Mouse (Mus musculus): ENCODE measurements around the gene Hip1. TPM values are rescaled to one million over a fixed set of nuclear protein-coding genes. Genes with fewer than 3 reads are reported as not detected.

The Hip1 gene
- total and polyA plus RNA-seq, 3 experiments, result 0.23 to 0.75 TPM; not detected in 1

- H3K9me3 ChIP-seq (replicated peaks; ENCODE audit: insufficient read depth, low read length), result no peaks in the 10 kb centered on the region
- no peaks in the 10 kb centered on the region for H3K36me3 ChIP-seq (ENCODE audit: control insufficient read depth in 1 of 2, insufficient read depth in 2 of 2, low read length in 2 of 2)
- H3K27ac ChIP-seq (ENCODE audit: control insufficient read depth, low read depth, low read length), result no peak overlapping the region
- no peaks in the 10 kb centered on the region for H3K79me2 ChIP-seq (ENCODE audit: control insufficient read depth, insufficient read depth, low read length, poor library complexity)
- no peaks in the 10 kb centered on the region for H3K27me3 ChIP-seq (ENCODE audit: control insufficient read depth in 1 of 2, insufficient read depth in 2 of 2, low read length in 2 of 2)
- no peak overlapping the region for H3K4me3 ChIP-seq (ENCODE audit: control insufficient read depth in 1 of 2, insufficient read depth in 1 of 2, low read depth in 2 of 2, low read length in 2 of 2)
- H3K9ac ChIP-seq (ENCODE audit: control insufficient read depth, low read depth, low read length, poor library complexity, severe bottlenecking), result no peak overlapping the region
- no peak for DNase-seq (ENCODE audit: low read depth, low spot score)
- no peak for TF ChIP-seq ELF1 (IDR thresholded peaks at IDR 0.05; ENCODE audit: low read depth, low read length)
- no peak for TF ChIP-seq NELFE (IDR thresholded peaks at IDR 0.05; ENCODE audit: low read depth, low read length)
- H3K4me1 ChIP-seq (ENCODE audit: control insufficient read depth in 1 of 2, insufficient read depth in 2 of 2, low read length in 2 of 2), result no peaks in the 10 kb centered on the region
These were observed 81.5 kb downstream of the Hip1 start for GRCm38 (mm10) chr5:135463380-135463779.

GRCm38 (mm10) chr5:135460833-135461173 is 84.1 kb downstream of the Hip1 start:
- TF ChIP-seq MAZ (IDR thresholded peaks at IDR 0.05; ENCODE audit: low read depth, low read length) (no peak), EP300 (IDR thresholded peaks at IDR 0.05; ENCODE audit: low read depth in 1 of 2, low read length in 2 of 2) (no peak), NRF1 (IDR thresholded peaks at IDR 0.05; ENCODE audit: insufficient read depth, low read depth, low read length, poor library complexity, severe bottlenecking) (no peak), POLR2AphosphoS5 (IDR thresholded peaks at IDR 0.05; ENCODE audit: borderline replicate concordance, low read depth, low read length) (no peak), ZMIZ1 (IDR thresholded peaks at IDR 0.05; ENCODE audit: low read depth, low read length) (no peak), CTCF (IDR thresholded peaks at IDR 0.05 in 2 of 3, conservative IDR thresholded peaks at IDR 0.05 in 1 of 3; ENCODE audit: control insufficient read depth in 1 of 3, insufficient read depth in 1 of 3, low read depth in 2 of 3, low read length in 3 of 3, poor library complexity in 1 of 3, severe bottlenecking in 1 of 3) (no peak)
- Histone ChIP-seq H3K36me3 (ENCODE audit: control insufficient read depth in 1 of 2, insufficient read depth in 2 of 2, low read length in 2 of 2) (no peaks in the 10 kb centered on the region), H3K9ac (ENCODE audit: control insufficient read depth, low read depth, low read length, poor library complexity, severe bottlenecking) (no peak overlapping the region), H3K27ac (ENCODE audit: control insufficient read depth, low read depth, low read length) (no peak overlapping the region), H3K4me3 (ENCODE audit: control insufficient read depth in 1 of 2, insufficient read depth in 1 of 2, low read depth in 2 of 2, low read length in 2 of 2) (no peak overlapping the region), H3K9me3 (replicated peaks; ENCODE audit: insufficient read depth, low read length) (no peaks in the 10 kb centered on the region), H3K79me2 (ENCODE audit: control insufficient read depth, insufficient read depth, low read length, poor library complexity) (no peaks in the 10 kb centered on the region), H3K27me3 (ENCODE audit: control insufficient read depth in 1 of 2, insufficient read depth in 2 of 2, low read length in 2 of 2) (no peaks in the 10 kb centered on the region), H3K4me1 (ENCODE audit: control insufficient read depth in 1 of 2, insufficient read depth in 2 of 2, low read length in 2 of 2) (no peaks in the 10 kb centered on the region)
- no peak for DNase-seq (ENCODE audit: low read depth, low spot score)

GRCm38 (mm10) chr5:135460152-135460832 is 84.6 kb downstream of the Hip1 start:
- no peaks in the 10 kb centered on the region for H3K27me3 ChIP-seq (ENCODE audit: control insufficient read depth in 1 of 2, insufficient read depth in 2 of 2, low read length in 2 of 2)
- TF ChIP-seq ETS1 (IDR thresholded peaks at IDR 0.05; ENCODE audit: low read depth, low read length) (no peak), RAD21 (IDR thresholded peaks at IDR 0.05; ENCODE audit: low read depth, low read length) (no peak), BHLHE40 (IDR thresholded peaks at IDR 0.05; ENCODE audit: borderline replicate concordance, low read depth, low read length) (no peak), UBTF (IDR thresholded peaks at IDR 0.05; ENCODE audit: borderline replicate concordance, insufficient read depth, low read depth, low read length) (no peak), USF1 (IDR thresholded peaks at IDR 0.05; ENCODE audit: low read depth, low read length) (no peak), TAL1 (IDR thresholded peaks at IDR 0.05; ENCODE audit: low read length) (no peak), MYC (IDR thresholded peaks at IDR 0.05; ENCODE audit: low read depth, low read length) (no peak), USF2 (IDR thresholded peaks at IDR 0.05; ENCODE audit: borderline replicate concordance in 1 of 2, insufficient read depth in 1 of 2, low read depth in 1 of 2, low read length in 2 of 2) (no peak), CHD2 (IDR thresholded peaks at IDR 0.05; ENCODE audit: low read length) (no peak), HCFC1 (IDR thresholded peaks at IDR 0.05; ENCODE audit: low read depth, low read length) (no peak), GATA1 (IDR thresholded peaks at IDR 0.05; ENCODE audit: low read depth, low read length) (no peak), SMC3 (IDR thresholded peaks at IDR 0.05; ENCODE audit: low read depth, low read length) (no peak)
- no peak overlapping the region for H3K4me3 ChIP-seq (ENCODE audit: control insufficient read depth in 1 of 2, insufficient read depth in 1 of 2, low read depth in 2 of 2, low read length in 2 of 2)
- H3K27ac ChIP-seq (ENCODE audit: control insufficient read depth, low read depth, low read length), result no peak overlapping the region
- H3K36me3 ChIP-seq (ENCODE audit: control insufficient read depth in 1 of 2, insufficient read depth in 2 of 2, low read length in 2 of 2), result no peaks in the 10 kb centered on the region
- H3K9ac ChIP-seq (ENCODE audit: control insufficient read depth, low read depth, low read length, poor library complexity, severe bottlenecking), result no peak overlapping the region
- no peaks in the 10 kb centered on the region for H3K9me3 ChIP-seq (replicated peaks; ENCODE audit: insufficient read depth, low read length)
- H3K4me1 ChIP-seq (ENCODE audit: control insufficient read depth in 1 of 2, insufficient read depth in 2 of 2, low read length in 2 of 2), result no peaks in the 10 kb centered on the region
- no peaks in the 10 kb centered on the region for H3K79me2 ChIP-seq (ENCODE audit: control insufficient read depth, insufficient read depth, low read length, poor library complexity)
- no peak for DNase-seq (ENCODE audit: low read depth, low spot score)

Measured in MEL (cell line).